Mouse (Mus musculus): ENCODE data around the gene Elp4. TPM values are rescaled to one million over a fixed set of nuclear protein-coding genes. Genes with fewer than 3 reads are reported as not detected.
A peak's percentile ranks its signal among the peaks of the same experiment; 100 is the strongest.

Gene Elp4
- total and polyA plus RNA-seq, 3 experiments = 12.9 to 17.1 (median 16.9) TPM

DNA sequence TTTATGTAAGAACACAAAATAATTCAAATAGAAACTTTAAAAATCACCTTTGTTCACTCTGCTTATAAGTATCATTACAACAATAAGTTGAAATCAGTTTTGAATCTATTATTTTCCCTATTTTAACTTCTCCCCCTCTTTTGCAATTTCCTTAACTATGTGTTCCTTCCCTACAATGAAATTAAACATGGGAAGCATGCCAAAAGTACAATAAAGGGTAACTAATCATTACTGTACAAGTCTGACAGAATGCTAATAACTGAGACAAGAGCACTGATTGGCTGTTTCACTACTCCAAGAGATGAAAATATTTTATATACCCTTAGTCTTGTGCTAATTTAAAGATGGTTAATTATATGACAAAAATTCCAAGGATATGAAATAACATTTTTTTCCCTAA is 99.2 kb downstream of the Elp4 start:
- DNase-seq = no peak

DNA sequence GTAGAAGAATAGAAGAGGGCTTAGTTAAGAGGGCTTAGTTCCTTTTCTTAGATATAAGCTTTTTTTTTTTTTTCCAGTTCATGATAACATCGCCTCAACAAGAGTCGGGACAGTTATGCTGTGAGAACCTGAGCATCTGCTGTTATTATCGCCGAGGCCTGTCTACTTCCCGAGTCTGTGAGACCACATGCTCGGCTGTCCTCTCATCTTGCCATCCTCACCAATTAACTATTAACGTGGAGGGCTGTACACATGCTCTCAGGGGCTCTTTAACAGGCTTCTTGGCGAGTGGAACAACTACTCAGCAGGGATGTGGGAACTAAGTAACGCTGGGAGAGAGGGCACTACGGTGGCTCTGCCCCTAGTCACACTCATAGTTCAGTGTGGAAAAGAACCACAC is 99.9 kb downstream of the Elp4 start:
- no peak for DNase-seq

GRCm38 (mm10) chr2:105803427-105803826 is 100.9 kb downstream of the Elp4 start:
- DNase-seq = no peak

GRCm38 (mm10) chr2:105802902-105803301 is 101.5 kb downstream of the Elp4 start:
- no peak for DNase-seq

DNA sequence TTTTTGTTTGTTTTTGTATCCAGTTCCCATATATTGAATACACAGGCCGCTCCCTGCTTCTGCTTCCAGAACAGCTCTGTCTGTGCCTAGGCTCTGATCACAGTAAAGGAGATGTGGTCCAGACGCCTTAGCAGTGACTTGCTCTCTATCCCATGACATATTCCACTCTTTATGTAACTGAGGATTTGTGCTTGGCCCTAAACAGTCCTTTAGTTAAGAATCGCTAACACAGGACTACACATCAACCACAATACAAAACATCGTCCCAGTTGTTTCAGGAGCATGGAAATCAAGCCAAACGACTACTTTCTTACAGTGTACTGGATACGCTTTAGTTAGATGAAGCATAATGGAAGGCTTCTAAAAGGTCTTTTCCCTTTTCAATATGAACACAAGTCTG is 102.8 kb downstream of the Elp4 start:
- no peak for DNase-seq

GRCm38 (mm10) chr2:105800694-105801093 is 103.7 kb downstream of the Elp4 start:
- no peak for DNase-seq

DNA sequence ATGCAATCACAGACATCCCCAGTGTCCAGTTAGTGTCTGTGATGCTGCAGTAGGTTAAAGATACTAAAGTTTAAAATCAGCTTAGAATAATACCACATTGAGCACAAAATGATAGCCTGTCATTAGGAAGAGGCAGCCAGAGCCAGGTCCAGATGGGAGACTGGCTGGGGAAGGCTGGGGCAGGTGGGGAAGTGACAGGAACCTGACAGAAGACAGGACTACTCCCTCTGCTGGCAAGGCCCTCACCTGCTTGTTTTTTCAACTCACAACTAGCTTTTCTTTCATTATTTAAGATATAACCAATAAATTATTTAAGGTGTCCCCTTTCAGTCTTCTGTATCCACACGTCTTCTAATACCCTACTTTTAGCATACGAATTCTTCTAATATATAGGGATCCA is 104.5 kb downstream of the Elp4 start:
- DNase-seq = no peak

DNA sequence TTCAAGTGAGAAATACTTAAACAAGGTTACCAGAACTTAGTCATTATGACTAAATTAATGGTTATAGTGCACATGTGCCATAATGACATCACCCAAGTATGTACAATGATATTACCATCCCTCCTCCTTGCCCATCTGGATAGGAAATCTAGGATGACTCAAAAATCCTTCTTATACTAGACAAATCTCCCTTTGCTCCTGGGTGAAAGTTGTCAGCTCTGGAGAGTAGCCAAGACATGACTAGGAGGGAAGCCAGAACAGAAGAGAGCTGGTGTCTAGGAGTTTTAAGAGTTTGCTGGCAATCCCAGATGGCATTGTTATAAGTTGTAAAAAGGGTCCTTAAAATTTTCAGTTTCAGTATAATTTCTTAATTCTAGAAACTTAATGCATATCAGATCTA is 106.5 kb downstream of the Elp4 start:
- peak; percentile 60 for DNase-seq

DNA sequence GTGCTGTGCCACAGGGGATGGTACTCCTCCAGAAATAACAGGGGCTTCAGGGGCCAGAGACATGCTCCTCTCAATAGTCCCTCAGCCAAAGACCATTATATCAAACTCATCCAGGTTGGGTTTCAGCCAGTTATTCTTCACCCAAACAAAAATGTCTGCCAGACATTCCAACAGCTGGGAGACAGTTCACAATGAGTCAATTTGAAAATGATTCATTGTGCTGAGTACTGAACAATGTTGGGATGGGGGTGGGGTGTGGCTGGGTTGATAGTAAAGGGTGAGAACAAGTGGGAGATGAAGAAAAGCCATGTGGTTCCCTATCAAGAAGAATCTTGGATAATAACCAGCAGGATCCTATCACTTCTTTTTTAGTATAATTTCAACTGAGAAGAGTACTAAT is 108.3 kb downstream of the Elp4 start:
- peak; percentile 56 for DNase-seq

DNA sequence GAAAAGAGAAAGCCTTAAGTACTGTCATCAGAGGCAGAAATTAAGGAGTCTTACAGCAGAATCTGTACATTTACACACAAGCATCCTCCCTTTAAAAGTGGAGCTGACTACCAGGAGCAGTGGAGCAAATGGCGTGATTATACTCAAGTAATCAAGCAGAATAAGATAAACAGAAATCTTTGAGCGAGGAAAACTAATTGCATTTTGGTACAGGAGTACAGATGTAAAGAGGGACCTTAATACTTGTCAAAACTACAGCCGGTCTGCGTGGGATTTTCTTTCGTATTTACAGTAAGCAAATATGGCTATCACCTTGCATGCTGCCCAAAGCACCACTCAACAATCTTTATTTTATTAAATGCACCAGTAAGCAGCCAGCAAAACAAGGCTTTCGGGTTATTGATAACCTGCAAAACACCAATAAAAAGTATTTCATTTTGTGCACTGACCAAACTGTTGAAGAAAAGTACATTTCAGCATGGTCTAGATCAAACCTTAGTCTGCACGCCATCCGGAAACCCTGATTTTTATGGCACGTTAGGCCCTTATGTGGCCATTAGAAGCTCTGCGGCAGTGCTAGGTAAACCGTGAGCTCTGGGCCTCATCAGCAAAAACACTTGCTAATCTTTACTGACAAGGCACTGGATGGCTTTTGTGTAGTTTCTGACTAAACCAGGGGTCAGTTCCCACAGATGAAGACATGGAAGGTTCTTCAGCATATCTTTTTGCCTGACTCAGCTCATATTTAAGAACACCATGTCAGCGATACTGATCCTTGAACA is 111.8 kb downstream of the Elp4 start:
- DNase-seq = no peak

DNA sequence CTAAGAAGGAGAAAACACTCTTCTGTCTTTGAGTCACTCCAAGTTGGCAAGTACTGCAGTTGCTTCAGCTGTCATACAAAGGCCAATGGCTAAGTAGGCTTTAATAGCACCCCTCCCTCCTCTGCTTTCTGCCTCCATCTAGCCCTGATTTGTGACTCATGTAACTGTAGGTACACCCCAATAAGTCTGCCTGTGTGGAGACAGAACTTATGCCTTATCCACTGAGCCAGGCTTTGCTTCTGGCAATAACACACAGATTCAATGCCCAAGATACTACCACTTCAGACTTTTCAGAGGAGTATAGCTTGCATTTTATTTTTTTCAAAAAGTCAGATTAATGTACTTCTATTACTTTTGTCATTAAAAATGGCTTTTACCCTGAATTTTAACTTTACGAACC is 114.4 kb downstream of the Elp4 start:
- no peak for DNase-seq

DNA sequence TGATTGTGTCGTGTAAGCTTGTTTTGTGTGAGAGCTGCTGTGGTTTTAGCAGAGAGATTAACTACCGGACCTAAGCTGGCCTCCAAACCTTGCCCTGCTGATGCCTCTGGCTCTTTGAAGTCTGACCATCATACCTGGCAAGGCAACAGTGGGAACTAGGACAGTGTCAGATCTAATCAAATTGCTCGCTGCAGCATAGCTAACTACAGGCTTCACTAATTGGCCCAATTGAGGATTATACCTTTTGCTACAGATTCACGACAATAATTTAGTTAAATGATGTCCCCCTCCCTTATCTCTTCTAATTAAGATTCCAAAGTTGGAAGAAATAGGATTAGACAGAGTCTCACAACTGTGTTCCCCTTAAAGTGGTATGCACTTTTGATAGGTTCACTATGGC is 116.6 kb downstream of the Elp4 start:
- DNase-seq = no peak

DNA sequence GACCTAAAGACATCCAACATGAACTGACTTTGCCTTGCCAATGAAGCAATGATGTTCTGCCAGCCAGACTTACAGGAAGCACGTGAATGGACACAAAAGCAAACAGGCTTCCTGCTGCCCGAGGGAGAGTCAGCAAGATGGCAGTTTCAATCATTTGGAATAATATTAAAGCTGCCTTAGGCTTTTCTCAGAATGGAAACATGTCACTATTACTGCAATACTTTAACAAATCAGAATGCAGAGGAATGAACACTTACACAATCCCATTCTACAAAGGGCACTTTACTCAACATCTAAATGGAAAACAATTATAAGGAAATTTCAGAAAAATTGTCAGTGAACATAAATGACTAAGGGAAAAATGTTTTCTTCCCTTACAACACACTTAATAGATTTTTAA is 117.4 kb downstream of the Elp4 start:
- DNase-seq = no peak

DNA sequence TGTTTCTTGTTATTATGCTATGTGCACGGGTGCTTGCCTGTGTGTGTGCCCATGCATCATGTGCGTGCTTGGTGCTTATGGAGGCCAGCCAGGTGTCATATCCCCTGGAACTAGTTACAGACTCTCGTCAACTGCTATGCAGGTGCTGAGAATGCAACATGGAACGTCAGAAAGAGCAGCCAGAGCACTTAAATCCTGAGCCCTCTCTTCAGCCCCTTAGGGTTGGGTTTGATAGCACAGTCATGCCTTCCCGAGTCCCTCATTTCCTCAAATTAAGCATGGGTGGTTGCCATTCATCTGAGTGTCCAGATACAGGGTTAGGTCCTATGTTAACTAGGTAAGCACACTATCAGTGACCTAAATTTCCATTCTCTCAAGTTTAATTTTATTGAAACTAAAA is 121.5 kb downstream of the Elp4 start:
- no peak for DNase-seq

DNA sequence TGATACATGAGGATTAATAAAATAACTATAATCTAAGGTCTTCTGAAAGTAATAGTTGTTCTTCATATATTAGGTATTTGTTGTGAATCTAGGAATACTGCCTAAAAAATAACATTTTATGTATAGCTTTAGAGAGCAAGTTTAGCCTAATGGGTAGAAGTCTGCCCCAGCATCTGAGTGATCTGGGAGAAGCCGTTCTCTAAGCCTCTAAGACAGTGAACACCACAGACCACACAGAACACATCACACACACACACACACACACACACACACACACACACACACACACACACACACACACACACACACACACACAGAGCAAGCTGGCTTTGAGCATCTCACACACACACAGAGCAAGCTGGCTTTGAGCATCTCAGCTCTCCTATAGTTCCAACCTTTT is 123.6 kb downstream of the Elp4 start:
- no peak for DNase-seq

DNA sequence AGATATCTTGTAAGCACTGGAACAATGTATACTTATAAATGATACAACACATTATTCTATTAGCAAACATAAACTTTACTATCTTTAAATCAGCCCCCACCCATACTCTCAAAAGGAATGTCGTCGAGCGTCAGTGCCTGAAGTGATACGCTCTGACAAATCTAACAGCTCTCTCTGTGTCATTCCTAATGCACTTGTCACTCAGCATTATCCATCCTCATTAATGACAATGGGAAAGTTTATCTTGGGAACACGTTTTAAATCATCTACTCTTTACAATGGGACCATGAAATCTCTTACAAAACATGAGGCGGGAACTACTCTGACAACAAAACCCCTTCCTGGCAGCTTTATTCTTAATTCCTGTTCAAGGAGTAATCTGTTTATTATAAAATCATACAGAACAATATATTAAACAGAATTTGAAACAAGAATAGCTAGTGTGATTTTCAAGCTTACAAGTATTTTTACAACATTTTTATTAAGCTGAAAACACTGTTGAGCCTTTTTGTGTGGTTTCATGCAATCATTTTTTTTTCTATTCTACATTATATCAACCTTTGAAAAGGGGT is 125.0 kb downstream of the Elp4 start:
- no peak for DNase-seq

GRCm38 (mm10) chr2:105771314-105771713 is 133.1 kb downstream of the Elp4 start:
- no peak for DNase-seq

DNA sequence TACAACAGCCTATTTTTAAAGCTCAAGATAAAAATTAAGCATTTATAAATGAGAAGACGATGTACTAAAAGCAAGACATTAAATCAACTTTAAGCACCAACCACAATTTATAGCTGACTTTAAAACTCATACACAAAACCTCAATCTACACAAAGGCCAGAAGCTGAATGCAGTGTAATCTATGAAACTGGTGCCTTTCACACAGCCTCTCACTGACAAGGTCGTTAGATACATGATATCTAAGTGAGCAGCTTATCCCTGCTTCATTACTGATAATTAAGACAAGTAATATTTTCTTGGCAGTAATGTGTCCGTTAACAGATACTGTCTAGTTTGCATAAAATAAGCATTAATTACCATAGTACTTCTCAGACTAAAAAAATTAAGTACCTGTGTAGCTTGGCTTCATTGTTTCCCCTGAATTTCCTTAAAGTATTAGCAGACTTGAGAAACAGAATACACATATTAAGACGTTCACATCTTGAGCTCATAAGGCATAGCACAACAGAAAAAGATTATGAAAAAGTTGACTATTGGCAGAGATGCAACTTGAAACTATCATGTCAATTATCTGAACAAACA is 134.5 kb downstream of the Elp4 start:
- no peak for DNase-seq

- no peak for DNase-seq
These were observed 150.9 kb downstream of the Elp4 start for GRCm38 (mm10) chr2:105753512-105753911.

- DNase-seq = no peak
These were observed 155.3 kb downstream of the Elp4 start for GRCm38 (mm10) chr2:105749111-105749510.

DNA sequence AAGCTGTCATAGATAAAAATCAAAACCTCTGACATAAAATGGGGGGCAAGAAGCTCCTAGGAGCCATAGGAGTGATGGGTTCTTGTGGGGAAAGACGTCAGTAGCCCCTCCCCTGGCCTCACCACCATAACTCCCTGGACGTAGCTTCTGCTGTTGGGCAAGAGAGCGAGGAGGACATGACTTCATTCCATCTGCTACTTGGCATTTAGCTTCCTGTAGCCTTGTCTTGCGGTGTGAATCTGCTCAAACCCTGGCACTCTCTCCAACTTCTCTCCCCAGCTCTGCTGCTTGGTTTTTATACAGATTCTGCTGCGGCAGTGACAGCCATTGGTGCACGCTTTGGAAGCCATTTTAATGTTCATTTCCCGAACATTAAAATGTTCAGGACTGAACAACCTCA is 157.5 kb downstream of the Elp4 start:
- DNase-seq = no peak

- DNase-seq = no peak
These were observed 168.2 kb downstream of the Elp4 start for GRCm38 (mm10) chr2:105736166-105736565.

DNA sequence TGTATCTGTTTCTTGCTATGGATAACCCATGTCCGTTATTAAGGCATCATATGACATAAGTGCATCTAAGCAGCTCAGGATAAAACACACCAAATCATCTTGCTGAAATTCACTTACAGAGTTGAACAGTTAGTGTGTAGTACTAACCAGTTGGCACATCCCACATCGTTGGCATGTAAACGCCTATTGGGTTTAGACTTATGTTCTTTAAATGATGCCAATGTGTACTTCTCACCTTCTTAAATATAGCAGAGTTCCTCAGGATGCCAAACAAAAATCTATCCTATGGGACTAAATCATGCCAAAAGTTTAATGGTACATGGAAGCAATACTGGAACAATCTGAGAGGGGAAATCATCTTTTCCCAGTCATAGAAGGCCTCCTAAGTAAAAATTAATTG is 173.7 kb downstream of the Elp4 start:
- DNase-seq = no peak

- DNase-seq = no peak
These were observed 177.7 kb downstream of the Elp4 start for GRCm38 (mm10) chr2:105726657-105727056.
